Mouse (Mus musculus) myocyte (in vitro differentiated cells): ENCODE results near the gene Mb21d2.

Source experiments
- CEBPB ChIP-seq: IDR thresholded peaks from 2 replicates; pipeline ENCODE4 v1.6.1; 2011; ENCODE audit warnings: mild to moderate bottlenecking, moderate library complexity; ENCODE audit not compliant: poor library complexity, insufficient read depth, severe bottlenecking
- E2F4 ChIP-seq: IDR thresholded peaks from one replicate; pipeline ENCODE4 v1.6.1; 2011; ENCODE audit warnings: mild to moderate bottlenecking, control low read depth, moderate library complexity; ENCODE audit not compliant: insufficient read depth
- MAX ChIP-seq: IDR thresholded peaks from one replicate; pipeline ENCODE4 v1.6.1; 2011; ENCODE audit warnings: low read depth, mild to moderate bottlenecking, control low read depth
- MYOD1 ChIP-seq, 3 experiments: IDR thresholded peaks; one replicate each; pipeline ENCODE4 v1.6.1; 2011; ENCODE audit warnings: control low read depth in 2 of 3, low read depth in 2 of 3, mild to moderate bottlenecking in 2 of 3, moderate library complexity in 1 of 3; ENCODE audit not compliant: insufficient read length in 2 of 3, control insufficient read depth in 1 of 3
- POLR2A ChIP-seq: IDR thresholded peaks from one replicate; pipeline ENCODE4 v1.6.1; 2011; ENCODE audit warnings: low read depth, mild to moderate bottlenecking, control low read depth, moderate library complexity; ENCODE audit not compliant: insufficient read length
- POLR2AphosphoS2 ChIP-seq: IDR thresholded peaks from one replicate; pipeline ENCODE4 v1.6.1; 2011; ENCODE audit warnings: low read depth, control low read depth; ENCODE audit not compliant: insufficient read length
- TCF12 ChIP-seq: IDR thresholded peaks from one replicate; pipeline ENCODE4 v1.6.1; 2011; ENCODE audit warnings: mild to moderate bottlenecking, control low read depth; ENCODE audit not compliant: poor library complexity, insufficient read depth, severe bottlenecking
- TCF3 ChIP-seq: IDR thresholded peaks from one replicate; pipeline ENCODE4 v1.6.1; 2011; ENCODE audit warnings: low read depth, control low read depth; ENCODE audit not compliant: insufficient read length
- USF1 ChIP-seq: IDR thresholded peaks from one replicate; pipeline ENCODE4 v1.6.1; 2011; ENCODE audit warnings: low read depth, mild to moderate bottlenecking, control low read depth, moderate library complexity

- TF ChIP-seq CEBPB (no peak), TCF12 (no peak), POLR2A (no peak), MYOD1 (IDR thresholded peaks at IDR 0.05; ENCODE audit: control insufficient read depth in 1 of 3, insufficient read length in 2 of 3, low read depth in 2 of 3) (no peak), TCF3 (no peak), MAX (no peak), USF1 (no peak), POLR2AphosphoS2 (no peak), E2F4 (no peak)
These were observed 30.8 kb downstream of the Mb21d2 start for GRCm38 (mm10) chr16:28898509-28899160.
